Mouse (Mus musculus): ENCODE measurements around the gene Tmem52. TPM values are rescaled to one million over a fixed set of nuclear protein-coding genes. Genes with fewer than 3 reads are reported as not detected.

Tmem52 gene
- polyA plus RNA-seq, 1 experiment from 2014 or later: not detected

- H3K4me1 ChIP-seq: no peaks in the 10 kb centered on the region
- no peak overlapping the region for H3K9ac ChIP-seq
- H3K4me2 ChIP-seq (replicated peaks): no peak overlapping the region
- H3K27me3 ChIP-seq: no peaks in the 10 kb centered on the region
- H3K4me3 ChIP-seq: no peak overlapping the region
- no peak overlapping the region for H3K27ac ChIP-seq
- peaks cover 9% of the 10 kb centered on the region; the same call in 1 of the 2 replicates for H3K36me3 ChIP-seq
- ATAC-seq (ENCODE audit: insufficient number of reproducible peaks, insufficient read depth, low FRiP score, low TSS enrichment): no peak
- WGBS: 86% methylated on average over 7 of the region's 7 CpGs
- H3K9me3 ChIP-seq: no peaks in the 10 kb centered on the region
Observed at GRCm38 (mm10) chr4:155517948-155518517, 49.1 kb downstream of the Tmem52 start.

Other genes starting within 250 kb of the Tmem52 start
- 16.8 and 17.7 TPM in 2 replicates for gene Ski, start 246.5 kb upstream of the Tmem52 start, polyA plus RNA-seq (2016; fragmentation: Nextera tagmentation; extraction: Ambion mirVana)
- gene Faap20, start 219.3 kb upstream of the Tmem52 start, polyA plus RNA-seq (2016; fragmentation: Nextera tagmentation; extraction: Ambion mirVana): 85.1 and 87.4 TPM in 2 replicates
- gene Prkcz, start 107.8 kb upstream of the Tmem52 start, polyA plus RNA-seq (2016; fragmentation: Nextera tagmentation; extraction: Ambion mirVana): 11.0 and 12.2 TPM in 2 replicates
- gene Gabrd, start 71.0 kb upstream of the Tmem52 start, polyA plus RNA-seq (2016; fragmentation: Nextera tagmentation; extraction: Ambion mirVana): not detected in 2 replicates
- gene Cfap74, start 59.9 kb upstream of the Tmem52 start, polyA plus RNA-seq (2016; fragmentation: Nextera tagmentation; extraction: Ambion mirVana): 4.9 and 6.9 TPM in 2 replicates
- gene Gnb1, start 22.2 kb downstream of the Tmem52 start, polyA plus RNA-seq (2016; fragmentation: Nextera tagmentation; extraction: Ambion mirVana): 570 and 588 TPM in 2 replicates
- gene Nadk, start 93.3 kb downstream of the Tmem52 start, polyA plus RNA-seq (2016; fragmentation: Nextera tagmentation; extraction: Ambion mirVana): 96.6 and 101 TPM in 2 replicates
- gene Slc35e2, start 132.3 kb downstream of the Tmem52 start, polyA plus RNA-seq (2016; fragmentation: Nextera tagmentation; extraction: Ambion mirVana): 11.4 and 12.5 TPM in 2 replicates
- 78.3 and 86.6 TPM in 2 replicates for gene Cdk11b, start 155.7 kb downstream of the Tmem52 start, polyA plus RNA-seq (2016; fragmentation: Nextera tagmentation; extraction: Ambion mirVana)
- gene Gm10563, start 176.3 kb downstream of the Tmem52 start, polyA plus RNA-seq (2016; fragmentation: Nextera tagmentation; extraction: Ambion mirVana): not detected in 2 replicates
- 11.3 and 16.1 TPM in 2 replicates for gene Mmp23, start 184.3 kb downstream of the Tmem52 start, polyA plus RNA-seq (2016; fragmentation: Nextera tagmentation; extraction: Ambion mirVana)
- gene Mib2, start 200.1 kb downstream of the Tmem52 start, polyA plus RNA-seq (2016; fragmentation: Nextera tagmentation; extraction: Ambion mirVana): 38.2 and 40.8 TPM in 2 replicates
- 12.2 and 15.2 TPM in 2 replicates for gene Fndc10, start 225.2 kb downstream of the Tmem52 start, polyA plus RNA-seq (2016; fragmentation: Nextera tagmentation; extraction: Ambion mirVana)
- gene Ssu72, start 235.7 kb downstream of the Tmem52 start, polyA plus RNA-seq (2016; fragmentation: Nextera tagmentation; extraction: Ambion mirVana): 135 and 136 TPM in 2 replicates